Mouse (Mus musculus): ENCODE results near the gene Mtx3.
A peak's percentile ranks its signal among the peaks of the same experiment; 100 is the strongest.

Gene Mtx3

DNA sequence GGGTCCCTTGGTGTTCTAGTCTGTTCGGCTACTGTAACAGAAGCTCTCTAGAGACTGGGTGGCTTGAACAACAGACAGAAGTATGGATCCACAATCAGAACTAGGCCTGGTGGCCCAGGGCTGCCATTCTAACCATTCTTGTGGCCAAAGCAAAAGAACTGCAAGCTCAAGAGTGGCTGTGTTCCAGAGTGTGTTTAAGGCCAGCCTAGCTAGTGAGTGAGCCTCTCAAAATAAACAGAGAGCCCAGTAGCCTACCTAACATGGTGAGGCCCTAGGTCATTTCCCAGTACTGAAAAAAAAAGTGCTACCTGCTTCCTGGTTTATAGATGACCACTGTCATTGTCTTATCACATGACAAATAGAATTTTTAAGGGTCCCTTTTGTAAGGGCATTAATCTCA is 39.6 kb downstream of the Mtx3 start:
- DNase-seq: no peak

- no peak for DNase-seq
Observed at GRCm38 (mm10) chr13:92884930-92885329, 40.4 kb downstream of the Mtx3 start.

DNA sequence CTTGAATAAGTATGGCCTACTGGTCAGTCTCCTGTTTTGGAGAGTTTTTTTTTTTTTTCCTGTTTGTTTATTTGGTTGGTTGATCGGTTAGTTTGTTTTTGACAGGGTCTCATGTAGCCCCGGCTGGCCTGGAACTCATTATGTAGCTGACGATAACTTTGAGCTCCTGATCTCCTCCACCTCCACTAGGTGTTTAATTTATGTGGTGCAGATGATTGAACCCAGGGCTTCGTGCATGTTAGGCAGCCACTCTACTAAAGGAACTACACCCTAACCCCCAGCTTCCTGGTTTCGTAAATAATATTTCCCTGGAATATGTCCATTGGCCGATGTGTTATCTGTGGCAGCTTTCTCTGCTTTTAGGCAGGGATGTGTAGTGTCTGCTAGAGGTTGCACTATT is 54.5 kb downstream of the Mtx3 start:
- DNase-seq: no peak

DNA sequence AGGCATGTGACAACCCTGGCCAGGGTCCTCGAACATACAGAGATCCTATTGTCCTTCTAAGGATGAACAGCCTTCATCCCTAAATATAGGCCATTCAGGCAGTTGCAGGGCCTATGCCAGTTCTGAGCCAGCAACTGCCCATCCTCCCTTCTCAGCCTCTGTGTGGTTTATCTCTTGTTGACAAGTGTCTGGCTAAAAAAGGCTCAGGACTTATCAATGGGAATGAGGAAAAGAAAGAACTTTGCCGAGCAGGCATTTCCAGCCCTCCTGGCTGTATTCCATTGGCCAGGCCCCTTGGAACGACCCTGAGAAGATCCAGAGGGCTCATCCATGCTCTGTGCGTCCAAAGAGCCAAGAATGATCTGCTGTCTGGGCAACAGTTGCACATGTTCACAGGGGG is 58.7 kb downstream of the Mtx3 start:
- DNase-seq: no peak

GRCm38 (mm10) chr13:92905944-92906343 is 61.4 kb downstream of the Mtx3 start:
- DNase-seq: peak; percentile 9

DNA sequence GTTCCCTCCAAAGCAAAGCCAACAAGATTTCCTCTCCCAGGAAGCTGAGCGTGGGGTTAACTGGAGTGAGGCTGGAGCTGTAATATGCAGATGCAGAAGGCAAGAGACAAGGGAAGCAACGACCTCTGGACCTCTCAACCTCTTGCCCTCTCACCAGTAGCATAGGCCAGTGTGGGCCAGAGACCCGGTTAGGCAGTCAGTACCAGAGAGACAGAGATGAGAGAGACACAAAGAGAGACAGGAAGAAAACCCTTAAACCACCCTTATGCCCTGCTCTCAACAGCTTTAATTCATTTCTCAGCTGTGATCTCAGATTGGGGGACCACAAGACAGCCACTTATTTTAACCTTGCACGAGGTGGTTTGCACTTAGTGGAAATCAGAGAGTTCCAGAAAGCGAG is 62.8 kb downstream of the Mtx3 start:
- no peak for DNase-seq
